Mouse (Mus musculus) neural tube, embryonic 13.5 days (tissue): ENCODE measurements around the gene Pxn. TPM values are rescaled to one million over a fixed set of nuclear protein-coding genes. Genes with fewer than 3 reads are reported as not detected.
A peak's percentile ranks its signal among the peaks of the same experiment; 100 is the strongest.
"Not testable (repeated sequence)": the region's sequence is repeated elsewhere in the genome, so short reads cannot be mapped to it uniquely, and the experiment has no call there.

Experiments
- ATAC-seq: fragments of 200-750 bp; cut with Nextera tagmentation; 2 replicates; pipeline ENCODE4 v1.8.0; 2017; ENCODE audit warnings: low read depth, mild to moderate bottlenecking, moderate TSS enrichment, moderate library complexity
- H3K27ac ChIP-seq: fragments of 300-500 bp; sonication (generic); replicated peaks from 2 replicates; pipeline ENCODE4 v1.5.1; 2015; ENCODE audit warnings: moderate library complexity, mild to moderate bottlenecking, inconsistent platforms
- H3K27me3 ChIP-seq: fragments of 300-500 bp; sonication (generic); 2 replicates; pipeline ENCODE4 v1.6.1; 2015; ENCODE audit warnings: mild to moderate bottlenecking, inconsistent platforms
- H3K36me3 ChIP-seq: fragments of 300-500 bp; sonication (generic); 2 replicates; pipeline ENCODE4 v1.6.1; 2015; ENCODE audit warnings: mild to moderate bottlenecking, inconsistent platforms
- H3K4me1 ChIP-seq: fragments of 300-500 bp; sonication (generic); replicated peaks from 2 replicates; pipeline ENCODE4 v1.6.1; 2015; ENCODE audit warnings: inconsistent platforms
- H3K4me2 ChIP-seq: fragments of 300-500 bp; sonication (generic); 2 replicates; pipeline ENCODE4 v1.6.1; 2015; ENCODE audit warnings: inconsistent platforms, mild to moderate bottlenecking, moderate library complexity
- H3K4me3 ChIP-seq: fragments of 300-500 bp; sonication (generic); 2 replicates; pipeline ENCODE4 v1.5.1; 2015; ENCODE audit warnings: mild to moderate bottlenecking, inconsistent platforms
- H3K9ac ChIP-seq: fragments of 300-500 bp; sonication (generic); 2 replicates; pipeline ENCODE4 v1.6.1; 2015; ENCODE audit warnings: moderate library complexity, mild to moderate bottlenecking, inconsistent platforms
- H3K9me3 ChIP-seq: fragments of 300-500 bp; sonication (generic); 2 replicates; pipeline ENCODE4 v1.6.1; 2016; ENCODE audit warnings: inconsistent platforms
- WGBS: fragments of 180-500 bp; shearing (Covaris S2); methylation state at CpG from one replicate; pipeline ENCODE4 v1.1.7; 2015; 5-methylcytosine and 5-hydroxymethylcytosine counted together
- polyA plus RNA-seq: library from polyadenylated mRNA; unstranded; fragments of >200 nt; fragmentation: Nextera tagmentation; extraction: Ambion mirVana; gene quantifications from 2 replicates; pipeline ENCODE4 v1.2.1, GENCODE M21; 2015

The Pxn gene
- polyA plus RNA-seq, 1 experiment from 2014 or later, result 26.5 TPM

DNA sequence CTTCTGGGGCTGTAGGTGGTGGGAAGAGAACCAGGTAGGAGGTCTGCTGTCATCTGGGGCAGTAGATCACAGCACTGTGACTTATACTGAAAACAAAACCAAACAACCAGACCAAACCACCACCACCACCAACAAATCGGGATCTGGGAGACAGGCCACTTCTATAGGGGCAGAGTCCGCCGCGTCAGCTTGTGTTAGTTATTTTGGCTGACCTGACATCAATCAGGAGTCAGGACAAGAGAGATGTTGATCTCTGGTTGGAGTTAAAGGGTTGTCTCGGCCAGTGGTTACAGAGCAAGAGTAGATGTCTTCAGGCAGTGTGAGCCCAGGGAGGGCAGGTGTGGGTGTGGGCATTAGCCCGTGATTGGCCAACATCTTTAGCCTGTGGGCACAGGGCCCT is 7.9 kb downstream of the Pxn start:
- H3K4me2 ChIP-seq, result no peak overlapping the region
- no peaks in the 10 kb centered on the region for H3K27me3 ChIP-seq
- no peak for ATAC-seq
- 0 out of 2 replicates have a peak overlapping the region, but pooled peaks have one; percentile 47 for H3K27ac ChIP-seq
- H3K9ac ChIP-seq, result no peak overlapping the region
- H3K9me3 ChIP-seq, result no peaks in the 10 kb centered on the region
- H3K36me3 ChIP-seq, result 0 out of 2 replicates have a peak, but pooled peaks cover 10% of the 10 kb centered on the region
- H3K4me1 ChIP-seq, result peaks cover 28% of the 10 kb centered on the region
- no peak overlapping the region for H3K4me3 ChIP-seq
- WGBS, result 94% methylated on average over 6 of the region's 6 CpGs

DNA sequence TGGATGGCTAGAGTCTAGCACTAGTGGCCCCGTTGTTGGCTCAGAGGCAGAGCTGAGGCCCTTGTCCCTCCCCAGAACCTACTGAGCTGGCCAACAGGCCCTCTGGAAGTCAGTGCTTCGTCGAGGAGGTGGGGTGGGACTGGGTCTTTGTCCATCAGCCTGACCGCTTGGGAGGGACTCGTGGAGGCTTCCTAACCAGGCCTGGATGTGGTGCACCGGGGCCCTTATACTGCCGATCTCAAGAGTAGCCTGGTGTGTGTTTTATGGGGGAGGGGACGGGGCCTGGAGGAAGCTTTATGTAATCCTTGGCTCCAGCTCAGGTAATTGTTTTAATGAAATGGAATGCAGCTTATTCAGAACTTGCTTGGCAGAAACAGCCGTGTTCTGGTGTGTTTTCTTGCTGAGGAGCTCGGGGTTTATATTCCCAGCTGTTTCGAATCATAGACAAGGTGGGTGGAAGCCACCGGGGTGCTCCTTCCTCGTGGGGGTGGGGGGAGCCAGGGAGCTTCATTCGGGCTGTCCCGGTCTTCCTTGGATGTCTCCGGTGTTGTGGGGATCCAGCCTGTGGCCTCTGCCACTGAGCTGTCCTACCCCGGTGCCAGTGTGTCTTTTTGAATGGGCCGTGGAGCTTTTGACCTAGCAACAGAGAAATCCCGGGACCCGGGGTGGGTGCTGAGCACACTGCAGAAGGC is 8.6 kb downstream of the Pxn start:
- Histone ChIP-seq H3K27me3 (no peaks in the 10 kb centered on the region), H3K4me3 (no peak overlapping the region), H3K9me3 (no peaks in the 10 kb centered on the region), H3K9ac (0 out of 2 replicates have a peak overlapping the region, but pooled peaks have one; percentile 13), H3K4me2 (no peak overlapping the region), H3K4me1 (peaks cover 21% of the 10 kb centered on the region), H3K36me3 (0 out of 2 replicates have a peak, but pooled peaks cover 10% of the 10 kb centered on the region), H3K27ac (peak overlapping the region; percentile 47)
- WGBS, result 67% methylated on average over 20 of the region's 20 CpGs
- 0 out of 2 replicates have a peak, but pooled peaks have one; percentile 34 for ATAC-seq

DNA sequence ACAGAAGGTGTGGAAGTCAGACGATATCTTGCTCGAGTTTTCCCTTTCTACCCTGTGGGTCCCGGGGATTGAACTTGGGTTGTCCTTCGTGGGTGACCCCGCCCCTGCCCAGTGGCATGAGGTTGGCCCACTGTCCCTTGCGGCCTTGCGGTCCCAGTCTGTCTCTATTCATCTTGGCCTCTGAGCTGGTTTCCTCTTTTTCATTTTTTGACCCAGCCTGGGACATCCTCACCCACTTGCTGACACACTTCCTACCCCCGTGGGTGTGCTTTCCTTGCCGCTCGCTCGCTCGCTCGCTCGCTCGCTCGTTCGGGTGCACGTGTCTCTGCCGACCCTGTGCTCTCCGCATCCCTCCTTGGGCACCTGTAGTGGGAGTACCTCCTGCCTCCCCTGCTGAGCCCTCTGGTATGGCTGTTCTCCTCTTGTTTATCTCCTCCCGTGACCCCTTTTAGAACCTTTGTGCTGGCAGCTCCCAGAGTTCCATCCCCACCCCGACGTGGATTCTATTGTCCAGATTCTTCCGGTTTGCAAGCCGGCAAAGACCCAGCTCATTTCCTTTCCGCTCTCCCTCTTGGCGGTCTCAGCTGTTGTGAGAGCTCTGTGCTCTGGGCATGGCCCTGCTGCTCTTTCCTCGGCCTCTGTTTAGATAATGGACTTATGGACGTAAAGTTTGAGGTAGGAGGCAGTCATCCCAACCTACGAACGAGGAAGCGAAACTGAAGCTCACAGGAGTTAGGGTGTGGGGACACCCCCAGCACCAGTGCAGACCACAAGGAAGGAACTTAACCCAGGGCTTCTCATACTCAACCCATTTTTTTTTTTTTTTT is 9.8 kb downstream of the Pxn start:
- no peaks in the 10 kb centered on the region for H3K9me3 ChIP-seq
- H3K27ac ChIP-seq, result peak overlapping the region; percentile 33; the same call in 1 of the 2 replicates

DNA sequence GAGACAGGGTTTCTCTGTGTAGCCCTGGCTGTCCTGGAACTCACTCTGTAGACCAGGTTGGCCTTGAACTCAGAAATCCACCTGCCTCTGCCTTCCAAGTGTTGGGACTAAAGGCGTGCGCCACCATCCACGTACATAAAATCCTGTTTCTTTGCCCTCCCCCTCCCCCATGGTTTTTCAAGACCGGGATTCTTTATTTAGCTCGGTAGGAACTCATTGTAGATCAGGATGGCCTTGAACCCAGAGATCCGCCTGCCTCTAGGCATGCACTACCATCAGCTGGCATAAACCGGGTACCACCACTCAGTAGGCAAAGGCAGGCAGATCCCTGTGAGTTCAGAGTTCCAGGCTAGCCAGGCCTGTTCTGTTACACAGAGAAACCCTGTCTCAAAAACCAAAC is 10.4 kb downstream of the Pxn start:
- Histone ChIP-seq H3K4me3 (no peak overlapping the region), H3K4me1 (peaks cover 14% of the 10 kb centered on the region), H3K27ac (0 out of 2 replicates have a peak overlapping the region, but pooled peaks have one; percentile 33), H3K9ac (no peak overlapping the region), H3K4me2 (no peak overlapping the region), H3K36me3 (0 out of 2 replicates have a peak, but pooled peaks cover 10% of the 10 kb centered on the region), H3K27me3 (no peaks in the 10 kb centered on the region), H3K9me3 (no peaks in the 10 kb centered on the region)
- no peak for ATAC-seq
- 89% methylated on average over 7 of the region's 7 CpGs for WGBS

More for the DNA sequence above, 9.8 kb downstream of the Pxn start:
- Histone ChIP-seq H3K4me2 (no peak overlapping the region), H3K36me3 (0 out of 2 replicates have a peak, but pooled peaks cover 10% of the 10 kb centered on the region), H3K4me3 (no peak overlapping the region), H3K9ac (no peak overlapping the region), H3K27me3 (no peaks in the 10 kb centered on the region), H3K4me1 (peaks cover 14% of the 10 kb centered on the region)
- WGBS, result 80% methylated on average over 32 of the region's 32 CpGs
- ATAC-seq, result no peak

DNA sequence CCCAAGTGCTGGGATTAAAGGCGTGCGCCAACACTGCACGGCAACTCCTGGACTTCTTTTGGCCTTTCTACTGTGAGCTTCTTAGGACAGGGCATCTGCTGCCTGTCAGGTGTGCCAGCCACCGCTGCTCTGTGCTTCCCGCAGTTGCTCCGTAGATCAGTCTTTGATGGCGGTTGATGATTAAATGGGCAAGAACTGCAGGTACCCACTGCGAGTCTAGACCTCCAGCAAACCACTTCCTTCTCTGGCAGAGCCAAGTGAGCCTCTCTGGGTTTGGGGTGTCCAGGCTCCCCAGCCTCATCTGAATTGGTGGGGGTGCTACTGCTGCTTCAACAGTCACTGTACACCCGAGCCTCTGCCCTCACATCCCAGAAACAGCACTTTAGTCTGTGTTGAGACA is 11.0 kb downstream of the Pxn start:
- 0 out of 2 replicates have a peak, but pooled peaks cover 10% of the 10 kb centered on the region for H3K36me3 ChIP-seq
- 93% methylated on average over 9 of the region's 9 CpGs for WGBS
- ATAC-seq, result no peak
- no peak overlapping the region for H3K4me3 ChIP-seq
- no peaks in the 10 kb centered on the region for H3K27me3 ChIP-seq
- no peak overlapping the region for H3K9ac ChIP-seq
- no peaks in the 10 kb centered on the region for H3K9me3 ChIP-seq
- no peak overlapping the region for H3K27ac ChIP-seq
- H3K4me1 ChIP-seq, result peaks cover 16% of the 10 kb centered on the region
- no peak overlapping the region for H3K4me2 ChIP-seq

DNA sequence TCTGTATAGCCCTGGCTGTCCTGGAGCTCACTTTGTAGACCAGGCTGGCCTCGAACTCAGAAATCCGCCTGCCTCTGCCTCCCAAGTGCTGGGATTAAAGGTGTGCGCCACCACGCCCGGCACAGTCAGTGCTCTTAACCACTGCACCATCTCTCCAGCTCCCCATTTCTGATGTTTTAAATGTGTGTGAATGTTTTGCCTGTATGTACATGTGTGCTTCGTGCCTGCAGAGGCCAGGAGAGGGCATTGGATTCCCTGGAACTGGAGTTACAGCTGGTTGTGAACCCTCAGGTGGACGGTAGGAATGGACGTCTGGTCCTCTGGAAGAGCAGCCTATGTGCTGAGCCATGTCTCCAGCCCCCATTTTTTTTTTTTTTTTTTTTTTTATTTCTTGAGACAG is 11.7 kb downstream of the Pxn start:
- H3K4me3 ChIP-seq, H3K4me2 ChIP-seq, H3K27me3 ChIP-seq, H3K36me3 ChIP-seq, ATAC-seq, H3K9ac ChIP-seq, H3K9me3 ChIP-seq, H3K27ac ChIP-seq: not testable (repeated sequence)
- H3K4me1 ChIP-seq, result peaks cover 22% of the 10 kb centered on the region
- 95% methylated on average over 8 of the region's 8 CpGs for WGBS

DNA sequence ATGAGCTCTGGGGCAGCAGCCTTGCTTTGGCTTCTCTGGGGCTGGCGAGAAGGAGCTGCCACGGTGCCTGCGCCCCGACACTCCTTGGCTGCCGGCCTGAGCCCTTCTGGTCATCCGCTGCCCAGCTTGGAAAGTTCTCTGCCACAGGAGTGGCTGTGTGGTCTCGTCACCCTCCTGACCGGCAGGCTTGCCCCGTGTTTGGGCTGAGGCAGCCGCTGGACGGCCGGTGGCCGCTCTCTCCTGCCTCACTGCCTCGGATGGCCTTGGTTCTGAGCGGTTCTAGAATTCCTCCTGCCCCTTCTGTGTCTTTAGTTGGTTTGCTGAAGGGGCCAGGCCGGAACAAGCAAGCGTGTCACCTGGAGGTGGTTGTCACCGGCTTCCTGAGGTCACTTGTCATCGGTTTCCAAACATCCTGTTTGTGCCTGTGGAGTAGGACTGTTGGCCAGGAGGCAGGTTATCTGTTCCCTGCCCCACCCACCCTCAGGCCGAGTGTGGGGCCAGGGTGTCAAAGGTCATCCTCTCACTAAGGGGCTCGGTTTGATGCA is 13.9 kb downstream of the Pxn start:
- no peaks in the 10 kb centered on the region for H3K9me3 ChIP-seq
- ATAC-seq, result no peak
- H3K27me3 ChIP-seq, result no peaks in the 10 kb centered on the region
- H3K9ac ChIP-seq, result no peak overlapping the region
- H3K4me2 ChIP-seq, result no peak overlapping the region
- 77% methylated on average over 21 of the region's 21 CpGs for WGBS
- peak overlapping the region; percentile 52; the same call in 1 of the 2 replicates for H3K27ac ChIP-seq
- 0 out of 2 replicates have a peak, but pooled peaks cover 6% of the 10 kb centered on the region for H3K36me3 ChIP-seq
- H3K4me3 ChIP-seq, result no peak overlapping the region
- H3K4me1 ChIP-seq, result peaks cover 31% of the 10 kb centered on the region

DNA sequence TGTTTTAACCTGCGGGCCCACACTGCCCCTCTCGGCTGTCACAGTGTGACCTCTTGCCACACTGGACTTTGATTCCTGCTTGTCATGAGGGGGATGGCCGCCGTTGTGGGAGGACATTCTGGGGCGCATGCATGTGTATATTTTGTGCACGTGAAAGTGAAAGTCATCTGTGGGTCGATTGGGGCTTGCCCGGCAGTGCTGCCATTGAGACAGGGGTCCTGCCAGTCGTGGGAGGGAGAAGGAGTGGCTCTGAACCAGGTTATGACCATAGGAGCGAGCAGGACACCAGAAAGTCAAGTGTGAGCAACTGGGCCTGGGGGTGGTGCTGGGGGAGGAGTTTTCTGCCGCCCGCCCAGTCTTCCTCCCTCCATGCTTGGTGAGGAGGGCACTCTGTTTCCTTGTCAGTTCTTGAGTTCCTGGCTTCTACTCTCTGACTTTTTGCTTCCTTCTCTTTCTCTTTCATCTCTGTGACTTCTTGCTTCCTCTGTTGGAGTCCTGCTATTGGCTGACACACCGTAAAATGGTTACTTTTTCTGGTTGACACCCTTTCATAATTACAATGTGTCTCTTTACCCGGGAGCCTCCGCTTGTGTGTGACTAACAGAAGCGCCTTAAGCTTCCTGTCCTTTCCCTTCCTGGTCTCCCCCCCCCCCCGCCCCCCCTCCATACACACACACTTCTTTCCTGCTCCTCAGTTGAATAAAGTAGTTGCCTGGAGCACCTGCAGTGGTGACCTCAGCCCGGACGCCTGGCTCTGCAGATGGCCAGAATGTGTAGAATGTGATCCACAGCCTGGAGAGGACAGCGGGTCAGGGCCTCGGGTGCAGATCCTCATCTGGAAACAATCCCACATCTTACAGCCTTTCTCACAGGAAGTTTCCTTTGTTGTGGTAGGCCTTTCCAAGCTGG is 15.3 kb downstream of the Pxn start:
- H3K9me3 ChIP-seq, result no peaks in the 10 kb centered on the region
- no peaks in the 10 kb centered on the region for H3K36me3 ChIP-seq
- H3K4me1 ChIP-seq, result peaks cover 33% of the 10 kb centered on the region
- no peak for ATAC-seq
- WGBS, result 62% methylated on average over 20 of the region's 21 CpGs
- no peak overlapping the region for H3K9ac ChIP-seq
- 0 out of 2 replicates have a peak overlapping the region, but pooled peaks have one; percentile 5 for H3K4me2 ChIP-seq
- no peak overlapping the region for H3K4me3 ChIP-seq
- H3K27me3 ChIP-seq, result no peaks in the 10 kb centered on the region
- H3K27ac ChIP-seq, result peak overlapping the region; percentile 67

DNA sequence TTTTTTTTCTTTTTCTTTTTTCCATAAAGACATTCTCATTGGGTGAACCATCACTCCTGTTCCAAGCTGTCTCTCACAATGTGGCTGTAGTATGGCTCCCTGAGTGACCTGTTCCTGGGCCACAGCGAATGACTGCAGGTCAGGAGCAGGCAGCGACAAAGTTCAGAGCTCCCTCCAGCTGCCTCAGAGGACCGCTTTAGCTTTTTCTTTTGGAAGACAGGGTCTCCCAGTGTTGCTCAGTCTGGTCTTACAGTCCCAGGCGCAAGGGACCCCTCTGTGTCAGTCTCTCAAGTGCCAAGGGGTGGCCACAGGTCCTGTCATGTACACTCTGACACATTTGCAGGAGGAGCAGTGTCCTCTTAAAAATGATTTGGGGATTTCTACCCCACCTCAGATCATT is 16.1 kb downstream of the Pxn start:
- H3K27ac ChIP-seq, result peak overlapping the region; percentile 67
- WGBS, result 80% methylated on average over 4 of the region's 4 CpGs

DNA sequence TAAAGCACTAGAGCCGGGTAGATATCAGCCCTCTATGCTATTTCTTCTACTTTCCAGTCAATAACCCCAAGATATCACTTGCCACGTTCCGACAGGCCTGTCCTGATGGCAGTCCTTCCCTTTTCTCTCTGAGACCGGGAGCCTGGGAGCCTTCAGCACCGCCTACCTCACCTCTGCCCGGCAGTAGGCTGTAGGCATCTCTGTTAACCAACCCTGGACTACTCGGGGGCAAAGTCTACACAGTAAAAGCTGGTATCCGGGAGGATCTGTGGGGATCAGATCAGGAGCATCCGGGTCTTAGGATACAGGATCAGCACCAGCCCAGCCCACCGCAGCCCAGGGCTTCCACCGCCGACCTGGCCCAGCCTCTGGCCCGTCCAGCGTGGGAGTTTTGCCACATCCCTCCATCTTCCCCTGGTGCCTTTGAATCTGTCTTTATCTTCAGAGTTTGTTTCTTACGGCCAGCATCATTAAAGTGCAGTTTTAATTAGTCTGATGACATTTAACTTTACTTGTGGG is 16.6 kb downstream of the Pxn start:
- 78% methylated on average over 15 of the region's 15 CpGs for WGBS
- H3K36me3 ChIP-seq, result no peaks in the 10 kb centered on the region
- H3K4me2 ChIP-seq, result no peak overlapping the region
- no peak overlapping the region for H3K27ac ChIP-seq
- ATAC-seq, result no peak
- H3K9ac ChIP-seq, result peak overlapping the region; percentile 31; the same call in 1 of the 2 replicates
- H3K4me1 ChIP-seq, result peaks cover 33% of the 10 kb centered on the region
- no peak overlapping the region for H3K4me3 ChIP-seq
- H3K27me3 ChIP-seq, result no peaks in the 10 kb centered on the region
- no peaks in the 10 kb centered on the region for H3K9me3 ChIP-seq

More for the DNA sequence above, 16.1 kb downstream of the Pxn start:
- Histone ChIP-seq H3K9me3 (no peaks in the 10 kb centered on the region), H3K9ac (no peak overlapping the region; the same call in 1 of the 2 replicates), H3K27me3 (no peaks in the 10 kb centered on the region), H3K4me3 (no peak overlapping the region), H3K4me1 (peaks cover 33% of the 10 kb centered on the region), H3K36me3 (no peaks in the 10 kb centered on the region), H3K4me2 (no peak overlapping the region)
- no peak for ATAC-seq

DNA sequence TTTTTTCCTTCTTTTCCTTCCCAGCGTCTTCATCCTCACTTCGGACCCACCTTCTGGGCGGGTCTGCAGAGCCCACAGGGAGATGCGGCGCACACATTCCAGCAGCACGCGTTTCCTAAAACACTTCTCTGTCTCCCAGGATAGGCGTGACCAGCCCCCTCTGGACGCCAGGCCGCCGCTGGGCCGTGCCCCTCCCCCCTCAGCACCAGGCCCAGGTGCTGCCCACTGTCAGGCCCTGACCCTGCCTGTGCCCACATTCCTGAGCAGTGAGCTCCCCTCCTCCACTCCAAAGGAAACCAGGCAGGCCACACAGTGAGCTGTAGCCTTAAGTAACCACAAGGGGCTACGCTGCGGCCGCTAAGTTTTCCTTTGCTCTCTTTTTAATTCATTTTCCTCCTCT is 17.5 kb downstream of the Pxn start:
- Histone ChIP-seq H3K4me1 (peaks cover 36% of the 10 kb centered on the region), H3K4me2 (peak overlapping the region; percentile 20; the same call in 1 of the 2 replicates), H3K9me3 (no peaks in the 10 kb centered on the region), H3K4me3 (no peak overlapping the region), H3K27ac (no peak overlapping the region), H3K27me3 (no peaks in the 10 kb centered on the region), H3K9ac (0 out of 2 replicates have a peak overlapping the region, but pooled peaks have one; percentile 26), H3K36me3 (no peaks in the 10 kb centered on the region)
- WGBS, result 5% methylated on average over 15 of the region's 15 CpGs
- ATAC-seq, result peak; percentile 66; the same call in 1 of the 2 replicates
